Mouse (Mus musculus) small intestine, adult 2 months (tissue): Measurements from ENCODE around the gene Tspyl3.

Experiments
- CTCF ChIP-seq: fragments of 200-500 bp; IDR thresholded peaks from 2 replicates; pipeline ENCODE4 v1.5.1; 2012; ENCODE audit warnings: low read depth, mild to moderate bottlenecking, control low read depth, inconsistent platforms, low read length, moderate library complexity, mixed read lengths; ENCODE audit not compliant: insufficient replicate concordance, insufficient read length; ENCODE audit errors: extremely low read depth
- POLR2A ChIP-seq: fragments of 200-500 bp; IDR thresholded peaks from 2 replicates; pipeline ENCODE4 v1.6.1; 2012; ENCODE audit warnings: low read depth, mild to moderate bottlenecking, control low read depth, inconsistent platforms, low read length, moderate library complexity

DNA sequence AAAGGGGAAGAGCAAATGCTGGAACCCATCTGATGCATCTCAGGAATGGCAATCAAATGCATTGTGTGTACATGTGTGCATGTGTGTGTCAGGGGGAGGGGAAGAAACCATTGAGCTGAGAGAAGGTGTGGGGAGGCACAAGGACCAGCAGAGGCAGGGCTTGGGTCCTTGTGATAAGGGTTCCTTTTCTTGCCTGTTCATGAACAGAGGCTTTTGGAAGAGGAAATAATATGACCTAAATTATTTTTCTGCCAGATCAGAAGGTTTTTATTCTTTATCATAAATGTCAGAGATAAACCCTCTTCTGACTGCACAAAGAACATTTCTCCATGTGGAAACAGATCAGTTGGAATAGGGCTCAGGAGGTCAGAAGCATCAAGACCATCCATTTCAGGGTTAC lies 3.1 kb downstream of the Tspyl3 start:
- TF ChIP-seq POLR2A (no peak), CTCF (no peak)
